Mouse (Mus musculus) kidney, postnatal 25 days (tissue): Measurements from ENCODE around the gene Selp.

Experiments
- DNase-seq, 2 experiments: peaks; one replicate each; pipeline ENCODE4 v3.0.0; 2021; ENCODE audit warnings: mixed read lengths in 2 of 2

Gene Selp

DNA sequence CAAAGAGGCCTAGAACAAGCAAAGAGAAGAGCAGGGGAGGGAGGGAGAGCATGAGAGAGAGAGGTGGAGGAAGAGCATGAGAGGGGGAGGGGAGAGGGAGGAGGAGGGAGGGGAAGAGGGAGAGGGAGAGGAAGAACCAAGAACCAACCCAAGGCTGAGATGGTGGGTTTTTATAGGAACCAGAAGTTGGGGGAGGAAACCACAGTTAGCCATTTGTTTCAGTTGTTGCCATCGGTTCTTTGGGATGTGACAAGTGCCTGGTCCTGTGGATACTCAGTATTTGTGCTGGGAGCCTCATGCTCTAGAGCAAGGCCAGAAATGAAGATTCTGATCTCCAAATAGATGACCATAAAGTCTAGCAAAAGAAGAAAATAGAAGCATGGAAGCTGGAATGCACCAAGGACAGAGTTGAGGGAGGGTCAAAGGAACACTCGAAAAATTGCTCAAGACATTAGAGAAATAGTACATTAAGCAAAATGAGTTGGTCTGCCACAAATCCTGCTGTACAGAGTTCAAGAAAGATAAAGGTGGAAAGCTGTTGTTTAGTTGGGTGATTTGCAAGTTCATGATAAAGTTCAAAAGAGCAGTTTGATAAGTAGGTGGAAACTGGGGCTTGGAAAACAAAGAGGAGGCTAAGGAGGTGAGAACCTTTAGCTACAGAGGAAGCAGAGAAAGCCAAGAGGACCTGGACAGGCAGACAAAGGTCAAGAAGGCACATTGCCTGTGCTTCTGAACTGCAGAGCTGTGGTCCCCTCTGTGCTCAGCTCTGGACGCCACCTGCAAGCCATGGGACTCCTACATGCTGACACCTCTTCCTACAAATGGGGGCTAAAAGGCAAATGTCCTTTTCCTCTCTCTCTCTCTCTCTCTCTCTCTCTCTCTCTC lies 5.1 kb downstream of the Selp start:
- DNase-seq, result no peak

DNA sequence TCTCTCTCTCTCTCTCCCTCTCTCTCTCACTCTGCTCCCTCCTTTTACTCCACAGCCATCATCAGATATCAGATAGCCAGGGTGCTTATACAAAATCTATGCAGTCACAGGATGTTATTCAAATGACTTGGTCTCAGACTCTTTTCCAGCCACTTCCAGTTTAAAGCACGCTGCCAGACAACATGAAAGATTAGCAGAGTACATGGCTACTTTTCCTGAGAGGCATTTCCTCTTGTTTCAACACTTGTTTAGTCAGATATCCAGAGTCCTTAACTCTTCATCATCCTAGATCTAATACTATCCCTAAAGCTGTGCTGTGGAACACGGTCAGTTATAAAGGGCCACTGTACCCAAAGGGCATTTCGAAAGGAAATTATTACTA lies 5.7 kb downstream of the Selp start:
- DNase-seq, result no peak

DNA sequence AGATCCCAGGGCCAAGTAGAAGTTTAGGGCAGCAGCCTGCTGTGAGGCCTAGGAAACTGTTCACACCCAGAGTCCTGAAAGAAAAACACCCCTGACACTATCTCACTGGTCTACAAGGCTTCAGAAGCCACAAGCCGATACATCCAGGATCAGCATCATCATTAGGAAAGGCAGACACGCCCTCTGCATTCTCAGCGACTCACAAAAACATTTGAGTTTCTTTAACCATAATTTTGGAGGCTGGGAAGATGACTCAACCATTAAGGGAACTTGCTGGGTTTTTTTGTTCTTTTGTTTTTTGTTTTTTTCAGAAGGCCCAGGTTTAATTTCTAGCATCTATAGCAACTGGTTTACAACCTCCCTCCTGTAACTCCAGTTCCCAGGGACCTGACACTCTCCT lies 8.8 kb downstream of the Selp start:
- no peak for DNase-seq

DNA sequence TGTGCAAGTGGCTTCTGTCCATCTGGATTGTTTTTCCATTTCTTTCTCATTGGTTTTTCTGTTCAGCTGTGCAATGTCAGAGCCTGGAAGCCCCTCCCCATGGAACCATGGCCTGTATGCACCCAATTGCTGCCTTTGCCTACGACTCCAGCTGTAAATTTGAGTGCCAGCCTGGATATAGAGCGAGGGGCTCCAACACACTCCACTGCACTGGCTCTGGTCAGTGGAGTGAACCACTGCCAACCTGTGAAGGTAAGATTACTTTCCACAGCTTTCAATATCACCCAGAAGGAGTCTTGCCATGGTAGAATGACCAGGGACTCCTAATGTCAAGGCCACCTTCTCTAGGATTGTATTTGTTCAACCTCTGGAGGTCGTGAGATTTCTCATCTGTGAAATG lies 14.9 kb downstream of the Selp start:
- no peak for DNase-seq

DNA sequence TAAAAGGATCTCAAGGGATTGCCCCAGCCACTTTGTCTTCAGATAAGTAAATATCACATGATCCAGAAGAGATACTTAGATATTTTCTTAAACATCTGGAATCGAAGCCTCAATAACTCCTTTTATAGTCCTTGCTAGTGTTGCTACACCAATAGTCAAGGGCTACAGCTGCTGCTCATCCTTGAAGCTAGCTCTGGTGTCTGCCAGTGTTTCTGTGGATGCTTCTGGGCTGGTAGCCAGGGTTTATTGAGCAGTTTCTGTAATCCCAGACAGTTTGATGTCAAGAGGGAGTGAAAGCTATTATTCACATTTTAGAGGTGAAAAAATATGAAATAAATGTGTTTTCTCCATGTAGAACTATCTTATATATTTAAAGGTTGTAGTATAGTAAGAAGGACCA lies 17.5 kb downstream of the Selp start:
- DNase-seq, result no peak

DNA sequence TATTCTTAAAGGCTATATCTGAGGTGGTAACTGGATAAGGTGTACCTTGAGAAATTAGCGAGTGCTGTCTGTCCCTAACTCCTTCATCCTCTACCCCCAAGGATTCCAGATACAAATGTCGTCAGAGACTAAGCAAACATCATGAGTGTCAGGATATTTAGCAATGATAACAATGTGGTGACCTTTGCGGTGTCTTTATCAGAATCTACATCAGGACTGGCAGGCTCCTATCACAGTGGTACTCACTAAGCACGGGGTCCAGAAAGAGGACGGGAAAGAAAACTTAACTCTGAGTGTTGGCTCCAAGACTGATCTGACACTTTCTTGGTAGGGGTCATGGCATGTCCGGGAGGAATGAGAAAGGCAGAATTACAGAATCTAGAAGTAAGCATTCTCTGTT lies 19.0 kb downstream of the Selp start:
- DNase-seq, result no peak

DNA sequence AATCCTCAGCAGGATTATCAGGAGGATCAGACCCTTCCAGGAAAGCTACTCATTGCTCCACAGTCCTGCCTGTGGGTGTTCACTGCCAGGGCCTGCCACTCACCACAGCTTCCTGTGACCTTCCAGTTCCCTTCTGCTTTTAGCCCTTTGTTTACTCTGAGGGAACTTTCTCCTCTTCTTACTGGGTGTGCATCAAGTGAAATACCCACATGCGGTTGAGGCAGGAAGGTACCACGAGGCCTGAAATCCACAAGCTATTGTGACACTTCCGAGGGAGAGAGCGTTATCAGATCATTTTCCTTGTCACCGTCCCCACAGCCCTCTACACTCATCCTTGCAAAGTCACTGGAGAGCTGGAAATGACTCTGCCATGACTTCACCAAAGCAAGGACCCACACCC lies 20.3 kb downstream of the Selp start:
- DNase-seq, result no peak

DNA sequence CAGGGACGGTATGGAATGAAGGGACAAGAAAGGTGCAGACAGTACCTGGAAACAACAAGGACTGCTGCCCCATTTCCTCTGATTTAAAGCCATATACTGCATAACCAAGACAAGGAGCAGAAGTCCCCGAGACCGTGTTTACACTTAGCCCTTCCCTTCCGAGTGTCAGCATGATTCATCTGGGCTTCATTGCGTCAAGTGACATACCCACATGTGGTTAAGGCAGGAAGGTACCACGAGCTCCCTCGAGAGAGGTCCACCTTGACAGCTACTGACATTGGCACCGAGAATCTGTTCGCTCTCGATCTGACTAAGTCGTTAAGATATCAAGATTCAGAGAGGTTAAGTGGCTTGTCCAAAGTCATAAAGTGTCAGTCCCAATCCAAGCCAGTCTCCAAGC lies 20.9 kb downstream of the Selp start:
- DNase-seq, result no peak

DNA sequence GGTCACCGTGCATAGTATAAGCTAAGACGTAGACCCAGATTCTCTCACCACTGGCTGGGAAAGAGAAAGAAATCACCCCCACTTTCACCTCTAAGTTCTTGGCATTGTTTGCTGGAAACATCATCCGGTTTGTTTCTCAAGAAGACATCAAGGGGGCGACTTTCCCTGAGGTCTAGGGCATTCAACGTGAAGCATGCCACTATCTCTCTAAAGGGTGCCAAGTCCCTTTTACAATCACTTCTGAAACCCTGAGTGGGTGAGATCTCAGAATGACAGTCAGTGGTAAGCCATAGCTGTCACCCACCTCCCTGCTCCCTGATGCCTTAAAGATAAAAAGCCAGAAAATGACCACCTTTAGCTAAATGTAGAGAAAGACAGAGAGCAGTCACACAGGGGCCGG lies 21.6 kb downstream of the Selp start:
- DNase-seq, result no peak

DNA sequence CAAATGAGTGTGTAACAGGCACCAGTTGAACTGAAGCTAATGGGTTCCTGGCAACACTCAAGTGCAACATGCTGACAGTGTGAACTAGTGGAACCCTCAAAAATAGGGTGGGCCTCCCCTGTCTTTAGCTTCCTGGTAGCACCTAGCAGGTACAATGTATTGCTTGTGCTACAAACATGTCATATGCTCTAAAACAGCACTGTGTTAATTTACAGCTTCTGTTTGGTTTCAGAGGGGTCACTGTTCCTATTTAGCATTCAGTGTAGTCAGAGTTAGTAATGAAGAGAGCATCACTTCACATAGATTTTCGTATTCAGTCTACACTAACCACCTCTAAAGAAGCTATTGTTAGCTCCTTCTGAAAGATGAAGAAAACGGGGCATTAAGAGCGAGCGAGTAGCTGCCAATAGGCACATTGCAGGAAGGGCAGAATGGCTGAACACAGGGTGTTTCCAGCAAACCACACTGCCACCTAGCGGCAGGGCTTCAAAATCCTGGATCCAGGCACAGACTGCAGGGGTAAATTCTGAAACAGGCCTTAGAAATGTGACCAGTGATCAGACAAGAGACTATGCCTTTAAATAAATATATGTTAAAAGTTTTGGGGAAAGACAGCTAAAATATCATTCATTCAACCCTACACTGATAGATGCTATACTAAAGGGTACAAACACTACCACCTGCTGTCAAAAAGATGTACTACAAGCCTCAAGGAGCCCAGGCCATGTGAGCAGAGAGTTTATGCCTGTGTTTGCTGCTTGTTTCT lies 23.5 kb downstream of the Selp start:
- peak; percentile 76 to 86 for DNase-seq

DNA sequence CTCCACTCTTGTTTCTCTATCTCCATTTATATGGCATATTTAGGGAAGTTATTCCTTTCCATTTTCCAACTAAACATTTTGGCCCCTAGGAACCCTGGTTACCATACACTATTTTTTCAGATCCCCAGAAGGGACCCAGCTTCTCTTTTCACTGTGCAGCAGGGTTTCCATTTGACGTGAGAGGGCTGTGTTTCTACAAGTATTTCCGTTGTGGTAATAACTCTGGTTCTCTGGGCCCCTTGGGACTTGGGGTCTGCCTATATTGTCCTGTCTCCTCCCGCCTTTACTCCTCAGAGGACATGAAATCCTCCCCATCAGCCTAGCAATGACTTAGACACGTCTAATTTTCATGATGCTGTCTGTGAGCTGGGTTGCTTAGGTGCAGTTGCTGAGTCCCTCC lies 24.4 kb downstream of the Selp start:
- DNase-seq, result no peak

DNA sequence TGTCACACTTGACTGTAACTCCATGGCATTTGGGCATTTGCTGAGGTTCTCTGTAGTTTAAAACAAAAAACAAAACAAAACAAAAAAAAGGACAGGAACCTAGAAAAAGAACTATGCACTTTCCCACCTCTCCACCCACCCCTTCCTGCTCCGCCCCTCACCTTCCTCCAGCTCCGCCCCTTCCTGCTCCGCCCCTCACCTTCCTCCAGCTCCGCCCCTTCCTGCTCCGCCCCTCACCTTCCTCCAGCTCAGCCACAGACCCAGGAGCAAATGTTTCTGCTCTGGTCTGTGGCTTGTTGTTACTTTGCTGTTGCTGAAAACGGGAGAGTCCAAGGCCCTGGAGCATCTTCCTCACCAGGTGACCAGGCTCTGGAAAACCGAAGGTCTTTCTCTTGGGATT lies 34.0 kb downstream of the Selp start:
- no peak for DNase-seq

DNA sequence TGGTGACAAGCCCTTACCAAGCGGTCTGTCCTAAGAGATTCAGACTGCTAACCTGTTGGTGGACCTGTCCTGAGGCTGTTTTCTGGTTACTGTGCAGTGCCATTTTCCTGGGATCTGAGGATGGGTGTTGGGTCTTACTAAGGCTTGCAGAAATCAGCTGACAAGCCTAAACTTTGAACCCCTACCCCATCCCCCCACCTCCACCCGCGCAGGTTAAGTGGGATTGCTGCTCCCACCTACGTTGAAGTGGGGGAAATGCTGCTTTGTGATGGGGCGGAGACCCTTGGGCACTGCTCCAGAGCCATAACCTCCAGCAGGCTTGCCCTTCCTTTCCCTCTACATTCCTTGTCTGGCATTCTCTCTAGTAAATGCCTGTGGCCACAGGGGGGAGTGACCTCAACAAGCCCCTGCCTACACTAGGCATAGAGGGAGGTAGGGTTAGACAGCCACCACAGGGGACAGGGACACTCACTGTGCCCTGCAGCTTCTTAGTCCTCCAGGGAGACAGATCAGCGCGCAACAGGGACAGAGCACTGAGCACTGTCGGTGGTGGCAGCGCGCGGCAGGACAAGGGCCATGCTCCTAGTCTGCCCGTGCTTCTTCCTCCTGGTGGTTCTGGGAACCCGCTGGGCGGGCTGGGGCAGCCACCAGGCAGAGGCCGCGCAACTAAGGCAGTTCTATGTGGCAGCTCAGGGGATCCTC lies 36.5 kb downstream of the Selp start, which contains the start of gene F5:
Gene F5 (plus strand): TSS at position 452 of the 702 bp plus-strand sequence.
- peak; percentile 20 to 47 for DNase-seq

DNA sequence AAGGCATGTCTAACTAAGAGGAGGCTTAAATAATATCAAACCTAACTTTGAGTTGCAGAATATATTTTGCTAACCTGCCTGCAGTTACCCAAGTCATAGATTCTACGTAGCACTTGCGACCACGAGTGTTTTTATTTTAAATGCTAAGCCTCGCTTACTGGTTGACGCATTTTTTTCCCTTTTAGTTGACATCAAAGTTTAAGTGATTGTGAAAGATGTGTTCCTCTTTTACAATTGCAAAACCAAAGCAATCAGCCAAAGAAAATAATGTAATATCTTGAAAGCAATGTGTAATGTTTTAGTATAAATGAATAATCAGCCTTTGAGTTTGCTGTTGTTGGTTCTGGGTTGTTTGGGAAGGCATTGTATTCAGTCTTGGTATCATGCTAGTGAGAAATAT lies 37.8 kb downstream of the Selp start:
- DNase-seq, result no peak

DNA sequence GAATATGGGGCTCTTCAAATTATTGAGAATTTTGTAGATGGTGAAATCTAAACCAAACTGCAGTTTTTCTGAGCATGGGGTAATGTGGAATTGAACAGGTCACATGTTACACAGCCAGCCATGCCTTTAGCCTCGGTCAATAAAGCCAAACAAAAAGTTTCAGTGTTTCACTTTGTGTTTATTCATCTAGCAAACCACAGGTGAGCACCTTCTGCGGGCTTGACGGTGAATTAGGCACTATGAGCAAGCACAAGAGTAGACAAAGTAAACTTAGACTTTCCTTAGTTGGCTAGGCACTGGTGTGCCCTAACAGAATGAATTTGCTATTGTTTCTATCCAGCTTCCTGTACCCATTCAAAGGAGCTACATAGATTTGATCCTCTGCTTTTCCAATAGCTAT lies 39.9 kb downstream of the Selp start:
- DNase-seq, result no peak

DNA sequence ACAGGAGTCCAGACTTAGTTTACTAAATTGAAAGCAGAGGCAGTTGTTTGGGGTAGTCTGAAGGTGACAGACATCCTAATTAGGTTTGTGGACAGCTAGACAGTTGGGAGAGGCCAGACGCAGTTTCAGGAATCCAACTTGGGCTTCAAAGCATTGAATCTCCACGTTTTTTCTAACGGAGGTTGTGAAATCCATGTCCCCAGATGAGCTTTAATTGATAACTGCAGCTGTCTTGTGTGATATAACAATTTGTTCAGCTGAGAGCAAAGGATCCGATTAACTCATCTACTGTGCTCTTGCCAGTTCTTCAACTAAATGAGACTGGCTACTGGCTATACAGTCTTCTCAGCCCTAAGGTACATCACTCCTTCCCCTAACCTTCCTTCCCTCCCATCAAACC lies 43.5 kb downstream of the Selp start:
- no peak for DNase-seq

DNA sequence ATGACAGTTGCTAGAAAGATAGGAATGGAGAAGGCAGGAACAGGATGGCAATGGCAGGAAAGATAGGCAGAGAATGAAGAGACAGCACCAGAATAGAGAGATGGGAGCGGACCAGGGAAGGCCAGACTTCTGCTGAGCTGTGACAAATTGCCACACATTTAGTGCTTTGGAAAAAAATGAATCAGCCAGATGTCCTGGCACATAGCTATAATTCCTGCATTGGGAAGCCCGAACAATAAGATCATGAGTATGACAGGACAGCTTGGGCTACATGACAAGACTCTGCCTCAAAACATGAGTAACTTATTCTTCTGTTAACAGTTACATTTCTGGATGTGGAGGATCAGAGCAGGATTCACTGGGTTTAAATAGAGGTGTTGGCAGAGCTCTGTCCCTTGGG lies 44.7 kb downstream of the Selp start:
- no peak for DNase-seq

DNA sequence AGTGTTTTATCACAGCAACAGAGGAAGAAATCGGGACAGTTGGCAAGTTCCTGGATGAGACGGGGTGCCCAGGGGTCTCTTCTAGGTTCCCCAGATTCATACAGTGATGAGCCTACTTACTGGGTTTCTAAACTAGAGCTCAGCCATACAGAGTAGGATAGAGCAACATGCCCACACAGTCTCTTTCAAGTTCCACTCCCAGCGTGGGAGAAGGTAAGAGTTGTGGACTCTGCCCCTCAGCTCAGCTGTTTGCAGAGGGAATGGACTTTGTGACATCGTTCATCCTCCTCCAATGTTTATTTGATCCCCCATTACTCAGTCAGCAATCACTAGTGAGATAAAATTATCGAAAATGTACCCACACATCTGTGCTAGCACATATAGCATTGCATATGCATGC lies 47.7 kb downstream of the Selp start:
- DNase-seq, result peak; percentile 34 to 64

DNA sequence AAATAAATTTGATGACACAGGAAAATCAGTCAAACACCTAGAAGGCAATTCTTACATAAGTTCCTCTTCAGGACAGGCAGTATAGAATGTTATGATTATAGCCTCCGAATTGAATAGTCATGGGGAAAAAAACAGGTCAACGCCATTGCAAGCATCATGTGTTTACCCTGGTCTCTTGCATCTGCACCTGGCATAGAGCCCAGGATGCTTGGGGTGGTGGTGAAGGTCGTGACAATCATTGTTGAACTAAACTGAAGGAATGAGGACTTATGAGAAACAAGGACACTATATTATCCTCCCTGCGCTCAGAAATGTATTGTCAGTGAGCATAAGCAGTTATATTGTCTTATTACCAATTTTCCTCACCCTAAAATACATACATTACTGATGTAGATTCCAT lies 53.8 kb downstream of the Selp start:
- DNase-seq, result no peak

DNA sequence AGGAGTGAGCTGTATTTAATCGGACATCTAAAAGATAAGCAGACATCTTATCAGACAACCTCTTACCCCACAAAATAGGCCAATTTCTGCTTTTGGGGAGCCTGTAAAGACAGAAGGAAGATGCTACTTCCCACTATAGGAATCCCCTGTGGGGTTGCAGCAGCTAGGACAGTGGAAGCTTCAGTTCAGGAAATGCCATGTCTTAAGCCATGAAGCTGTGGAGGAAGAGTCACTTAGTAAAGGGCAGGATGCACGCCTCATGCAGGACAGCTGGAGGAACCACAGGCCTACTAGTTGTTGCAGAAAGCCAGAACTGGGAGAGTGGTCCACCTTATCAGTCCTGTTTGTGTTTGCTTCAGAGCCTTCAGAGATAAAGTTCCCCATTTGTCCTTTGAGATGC lies 55.4 kb downstream of the Selp start:
- no peak for DNase-seq

DNA sequence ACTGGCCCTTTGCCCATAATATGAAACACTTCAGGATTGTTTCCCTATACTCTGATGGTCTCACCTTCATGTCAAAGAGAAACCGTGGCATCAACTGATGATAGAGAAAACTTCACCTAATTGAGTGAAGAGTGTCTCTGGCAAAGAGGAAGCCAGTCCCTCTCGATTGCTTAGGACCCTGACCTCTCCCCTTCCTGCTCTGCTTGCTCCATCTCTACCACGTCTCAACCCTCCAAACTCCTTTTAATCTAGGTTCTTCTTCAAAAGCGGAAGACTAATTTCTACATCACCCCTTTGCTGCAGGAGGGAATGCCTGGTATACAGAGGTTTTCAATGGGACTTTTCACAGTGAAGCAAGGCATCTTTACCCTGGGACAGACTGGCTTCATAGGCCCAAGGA lies 58.1 kb downstream of the Selp start:
- DNase-seq, result no peak

DNA sequence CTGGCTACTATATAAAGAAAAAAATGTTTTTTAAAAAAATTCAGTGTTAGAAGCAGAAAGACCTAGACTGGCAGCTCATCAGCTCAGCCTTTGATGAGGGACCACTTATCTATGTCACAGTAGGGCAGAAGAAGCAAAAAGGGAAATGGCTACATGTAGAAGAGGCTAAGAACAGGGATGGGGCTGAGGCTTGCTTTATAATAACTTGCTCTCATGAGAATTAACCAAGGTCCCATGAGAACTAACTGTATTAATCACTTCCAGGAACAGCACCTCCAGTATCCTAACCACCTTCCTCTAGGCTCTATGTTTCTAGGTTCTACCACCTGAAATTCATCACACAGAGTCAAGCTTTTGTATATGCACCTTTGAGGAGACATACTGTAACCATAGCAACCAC lies 61.8 kb downstream of the Selp start:
- no peak for DNase-seq

DNA sequence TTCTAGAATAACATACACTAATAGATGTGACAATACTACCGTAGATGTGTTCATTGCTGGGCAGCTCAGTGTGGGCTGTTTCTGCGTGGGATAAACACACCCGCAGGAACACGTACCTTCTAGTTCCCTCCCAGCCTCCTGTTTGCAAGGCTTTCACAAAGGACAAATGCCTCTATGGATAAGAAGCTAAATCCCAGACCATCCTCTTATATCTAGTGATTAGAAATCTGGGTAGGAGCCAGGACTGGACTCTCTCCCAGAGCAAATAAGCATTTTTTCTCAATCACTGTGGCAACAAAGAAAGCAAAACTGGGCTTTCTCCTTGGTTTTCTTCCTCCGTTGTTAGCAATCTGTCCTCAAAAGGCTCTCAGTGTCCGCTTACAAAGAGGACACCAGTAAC lies 63.4 kb downstream of the Selp start:
- no peak for DNase-seq
